Mouse (Mus musculus): ENCODE measurements around the gene Tnfaip2. TPM values are rescaled to one million over a fixed set of nuclear protein-coding genes. Genes with fewer than 3 reads are reported as not detected.

The Tnfaip2 gene
- total RNA-seq, 4 experiments from 2014 or later = 14.3 to 28.0 (median 17.7) TPM

DNA sequence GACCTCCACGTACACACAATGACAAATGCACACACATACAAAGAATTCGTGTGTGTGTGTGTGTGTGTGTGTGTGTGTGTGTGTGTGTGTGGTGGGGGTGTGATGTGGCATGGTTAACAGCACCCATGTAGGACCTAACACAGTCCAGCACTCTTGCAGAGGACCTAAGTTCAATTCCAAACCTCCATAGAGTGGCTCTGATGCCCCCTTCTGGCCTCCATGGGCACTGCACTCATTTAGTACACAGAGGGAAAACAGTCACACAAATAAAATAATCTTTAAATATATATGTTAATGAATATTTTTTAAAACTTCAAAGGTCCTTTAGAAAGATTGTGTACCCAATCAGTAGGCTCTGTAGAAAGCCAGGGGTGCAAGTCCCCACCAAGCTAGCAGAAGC is 37.6 kb downstream of the Tnfaip2 start:
- no peak for DNase-seq

DNA sequence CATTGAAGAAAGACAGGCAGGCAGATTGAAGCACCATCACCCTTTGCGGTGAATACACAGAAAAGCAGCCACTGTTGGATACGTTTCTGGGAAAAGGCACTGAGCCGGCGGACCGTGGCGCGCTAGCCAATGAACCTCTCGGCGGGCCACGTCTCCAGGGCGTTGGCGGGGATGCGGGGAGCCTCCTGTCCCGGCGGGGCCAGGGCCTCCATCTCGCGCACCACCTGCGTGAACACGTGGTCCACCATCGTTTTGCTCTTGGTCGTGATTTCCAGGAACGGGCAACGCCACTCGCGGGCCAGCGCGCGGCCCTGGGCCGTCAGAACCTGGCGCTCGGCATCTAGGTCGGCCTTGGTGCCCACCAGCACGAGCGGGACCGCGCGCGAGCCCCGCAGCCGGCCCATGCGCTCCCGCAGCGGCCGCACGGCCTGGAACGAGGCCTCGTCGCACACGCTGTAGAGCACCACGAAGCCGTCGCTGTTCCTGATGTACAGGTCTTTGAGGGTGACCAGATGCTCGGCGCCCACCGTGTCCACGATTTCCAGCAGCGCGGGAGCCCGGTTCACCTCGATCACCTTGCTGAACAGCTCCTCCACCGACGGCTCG is 42.9 kb downstream of the Tnfaip2 start:
- no peak for DNase-seq

DNA sequence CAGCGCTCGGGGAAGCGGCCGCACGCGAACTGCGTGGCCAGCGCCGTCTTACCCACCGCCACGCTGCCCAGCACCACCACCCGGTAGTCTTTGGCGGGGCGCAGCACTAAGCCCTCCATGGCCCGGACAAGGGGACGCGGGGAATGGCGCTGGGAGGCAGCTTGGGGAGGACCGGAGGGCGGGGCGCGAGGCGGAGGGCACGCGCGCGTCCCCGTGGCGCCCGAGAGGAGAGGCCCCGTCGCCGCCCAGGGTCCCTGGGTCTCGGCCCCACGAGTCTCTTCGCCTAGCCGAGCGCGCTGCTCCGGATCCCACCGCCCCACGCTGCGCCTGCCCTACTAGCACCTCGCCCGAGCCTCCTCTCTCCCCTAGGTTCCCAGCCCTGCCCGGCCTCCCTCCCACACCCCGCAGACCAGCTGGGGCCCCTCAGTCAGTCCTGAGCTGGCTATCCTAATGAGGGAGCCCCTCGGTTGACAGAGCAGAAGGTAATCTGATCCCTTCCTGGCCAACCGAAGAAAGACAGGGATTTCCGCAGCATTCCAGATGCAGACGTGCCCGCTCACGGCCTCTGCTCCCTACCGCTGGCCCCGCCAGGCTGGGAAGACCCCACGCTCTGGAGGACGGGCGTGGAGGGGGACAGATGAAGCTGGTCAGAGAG is 43.5 kb downstream of the Tnfaip2 start, which contains the start of gene Gm266:
Gm266 (minus strand) TSS at position 172 of the 655 bp plus-strand sequence.
- no peak for DNase-seq

DNA sequence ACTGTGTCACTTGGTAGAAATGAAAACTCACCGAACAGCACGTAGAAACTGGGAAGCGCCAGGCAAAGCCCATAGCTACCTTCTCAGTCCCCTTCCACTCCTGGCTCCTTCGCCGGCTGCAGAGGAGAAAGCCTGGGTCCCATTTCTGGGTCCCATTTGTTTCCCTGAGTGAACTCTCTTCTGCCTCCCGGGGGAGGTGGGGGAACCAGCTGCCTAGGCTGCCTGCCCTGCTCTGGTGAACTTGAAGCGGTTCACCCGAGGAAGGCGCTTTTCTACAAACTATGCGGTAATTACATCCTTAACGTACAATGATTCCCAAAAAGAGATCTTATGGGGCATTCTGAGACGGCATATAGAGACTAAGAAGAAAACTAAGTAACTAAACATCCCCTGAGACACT is 44.2 kb downstream of the Tnfaip2 start:
- no peak for DNase-seq

DNA sequence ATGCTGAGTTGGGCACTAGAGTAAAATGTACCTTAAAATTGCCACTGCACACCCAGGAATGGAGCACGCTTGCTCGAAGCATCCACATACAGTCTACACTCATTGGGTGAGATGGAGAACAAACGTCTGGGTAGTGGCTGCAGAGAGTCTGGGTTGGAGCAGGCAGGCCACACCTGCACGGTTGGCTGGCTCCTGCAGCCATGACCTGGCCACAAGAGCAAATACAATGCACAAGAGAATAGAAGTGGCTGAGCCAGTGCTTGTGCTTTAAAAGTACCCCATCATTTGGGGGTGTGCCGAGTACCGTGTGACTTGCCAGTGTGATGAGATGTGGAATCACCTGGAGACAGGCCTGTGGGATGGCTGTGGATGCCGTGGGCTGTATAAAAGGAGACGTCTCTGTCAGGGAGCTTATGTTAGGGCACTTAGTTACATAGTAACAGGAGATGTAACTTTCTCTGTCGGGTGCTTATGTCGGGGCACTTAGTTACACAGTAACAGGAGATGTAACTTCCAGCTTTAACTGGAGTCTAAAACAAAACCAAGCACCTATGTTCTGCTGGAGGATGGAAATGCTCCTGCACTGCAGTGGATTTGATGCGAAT is 47.1 kb downstream of the Tnfaip2 start:
- no peak for DNase-seq

DNA sequence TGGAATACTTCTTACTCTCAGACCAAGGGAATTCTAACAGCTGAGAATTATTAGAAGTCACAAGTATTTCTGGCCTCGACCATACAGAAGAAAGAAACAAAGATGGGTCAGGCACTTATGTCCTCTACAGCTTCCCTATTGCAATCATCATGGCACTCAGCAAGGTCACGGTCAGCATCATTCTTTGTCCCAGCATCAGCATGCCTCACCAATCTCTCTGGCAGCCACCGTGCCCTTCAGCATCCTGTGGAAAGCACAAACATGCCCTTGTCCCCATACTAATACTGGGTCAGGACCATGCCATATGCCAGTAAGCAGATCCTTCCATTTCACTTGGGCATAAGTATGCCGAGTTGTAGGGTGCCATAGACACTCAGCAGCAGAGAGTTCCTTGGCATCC is 52.7 kb downstream of the Tnfaip2 start:
- DNase-seq = no peak

DNA sequence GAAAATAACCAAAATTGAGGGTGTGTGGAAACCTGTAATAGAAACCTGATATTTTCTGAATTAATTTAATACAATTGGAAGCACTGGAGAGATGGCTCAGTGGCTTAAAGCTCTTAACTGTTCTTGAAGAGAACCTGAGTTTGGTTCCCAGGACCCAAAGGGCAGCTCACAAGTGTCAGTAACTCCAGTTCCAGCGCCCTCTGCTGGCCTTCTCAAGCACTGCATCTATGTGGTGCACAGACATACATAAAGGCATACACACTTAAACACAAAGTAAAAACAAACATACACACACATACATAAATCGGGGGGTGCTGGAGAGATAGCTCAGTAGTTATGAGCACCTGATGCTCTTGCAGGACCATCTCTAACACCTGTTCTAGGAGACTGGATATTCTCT is 54.8 kb downstream of the Tnfaip2 start:
- no peak for DNase-seq

DNA sequence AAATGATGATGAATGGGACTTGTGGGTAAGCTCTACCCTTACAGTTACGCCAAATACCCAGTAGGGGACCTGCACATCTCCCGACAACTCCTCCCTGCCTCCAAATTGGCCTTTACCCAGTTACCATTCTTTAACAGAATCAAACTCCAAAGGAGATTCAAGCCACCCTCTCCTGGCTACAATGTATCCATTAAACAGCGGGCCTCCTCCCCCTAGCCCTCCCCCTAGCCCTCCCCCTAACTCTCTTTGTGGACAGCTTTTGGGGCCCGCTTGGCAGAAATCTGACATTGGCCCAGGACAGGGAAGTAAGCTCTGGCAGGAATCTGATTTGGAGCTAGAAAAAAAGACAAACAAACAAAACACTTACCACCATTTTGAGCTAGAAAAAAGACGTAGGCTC is 57.3 kb downstream of the Tnfaip2 start:
- no peak for DNase-seq

DNA sequence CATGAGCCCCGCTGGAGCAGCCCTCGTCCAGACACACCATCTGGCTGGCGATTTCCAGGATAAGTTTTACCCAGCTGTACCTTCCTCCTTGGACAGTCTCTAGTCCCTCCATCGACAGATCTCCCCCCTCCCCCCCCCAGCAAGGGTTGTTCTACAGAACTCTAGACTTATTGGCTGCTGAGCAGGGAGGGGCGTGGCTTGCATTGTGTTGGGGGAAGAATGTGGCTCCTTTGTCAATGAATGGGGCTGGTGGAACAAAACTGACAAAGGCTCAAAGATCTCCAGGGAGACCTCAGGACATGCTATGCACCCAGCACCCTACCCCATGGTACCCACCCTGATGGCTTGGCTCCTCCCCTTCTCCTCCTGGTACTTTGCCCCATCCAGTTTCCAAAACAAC is 58.5 kb downstream of the Tnfaip2 start:
- DNase-seq = no peak

DNA sequence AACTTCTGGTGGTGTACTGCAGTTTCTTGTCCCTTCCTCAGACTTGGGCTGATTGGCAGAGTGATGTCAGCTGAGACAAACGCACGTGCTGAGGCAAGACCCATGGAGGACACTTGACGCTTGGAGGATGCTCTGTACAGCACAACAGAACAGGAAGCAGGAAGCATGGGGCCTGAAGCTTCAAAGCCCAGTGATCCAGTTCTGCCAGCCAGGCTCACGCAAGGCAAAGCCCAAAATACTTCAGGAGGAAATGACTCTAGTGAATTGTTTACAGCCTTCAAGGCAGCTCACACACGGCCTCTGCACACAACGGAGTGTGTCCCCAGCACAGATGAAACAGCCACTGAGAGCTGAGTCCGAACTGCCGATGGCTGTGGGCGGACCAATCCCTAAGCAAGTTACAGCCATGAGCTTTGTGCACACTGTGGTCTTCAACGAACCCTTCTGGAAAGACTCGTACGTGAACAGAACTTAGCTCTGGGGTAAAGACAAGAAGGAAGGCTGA is 60.8 kb downstream of the Tnfaip2 start:
- no peak for DNase-seq

DNA sequence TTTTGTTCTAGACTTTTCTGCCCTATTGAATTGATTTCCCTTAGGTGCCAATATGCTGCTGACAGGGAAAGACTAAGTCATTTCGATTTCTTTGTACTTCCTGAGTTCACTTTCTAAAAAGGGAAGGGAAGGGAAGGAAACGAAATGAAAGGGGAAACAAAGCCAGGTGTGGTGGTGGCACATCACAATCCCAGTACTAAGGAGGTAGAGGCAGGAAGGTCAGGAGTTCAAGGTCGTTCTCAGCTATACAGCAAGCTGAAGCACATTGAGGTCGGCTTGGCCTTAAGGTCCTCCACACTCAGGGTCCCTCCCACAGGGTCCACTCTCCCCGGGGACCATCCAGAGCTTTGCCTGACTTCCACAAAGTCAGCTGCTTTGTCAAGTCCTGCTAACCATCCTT is 61.3 kb downstream of the Tnfaip2 start:
- no peak for DNase-seq

Other genes starting within 250 kb of the Tnfaip2 start
- under 1 TPM in 1 of 4 experiments, not detected in 3; 0.32 TPM for gene Amn, start 171.4 kb upstream of the Tnfaip2 start, total RNA-seq (2022)
- gene Cdc42bpb, start 64.8 kb upstream of the Tnfaip2 start, total RNA-seq (2022) = 100 to 1,000 TPM; 112 to 162 (median 141) TPM
- gene Lbhd2, start 35.7 kb upstream of the Tnfaip2 start, total RNA-seq (2022) = 1 to 10 TPM in 1 of 4 experiments, under 1 TPM in 3; 0.67 to 1.0 (median 0.78) TPM
- gene Exoc3l4, start 25.5 kb upstream of the Tnfaip2 start, total RNA-seq (2022) = 10 to 100 TPM in 1 of 4 experiments, 1 to 10 TPM in 3; 3.2 to 10.0 (median 7.8) TPM
- not detected for gene Gm266, start 43.4 kb downstream of the Tnfaip2 start, total RNA-seq (2022)
- 100 to 1,000 TPM; 301 to 395 (median 347) TPM for gene Eif5, start 95.5 kb downstream of the Tnfaip2 start, total RNA-seq (2022)
- gene Mark3, start 132.1 kb downstream of the Tnfaip2 start, total RNA-seq (2022) = 100 to 1,000 TPM in 1 of 4 experiments, 10 to 100 TPM in 3; 78.4 to 115 (median 93.2) TPM
- gene Ckb, start 229.9 kb downstream of the Tnfaip2 start, total RNA-seq (2022) = 100 to 1,000 TPM in 1 of 4 experiments, 10 to 100 TPM in 3; 50.3 to 118 (median 79.5) TPM
- gene Trmt61a, start 235.6 kb downstream of the Tnfaip2 start, total RNA-seq (2022) = 10 to 100 TPM; 12.8 to 16.6 (median 16.0) TPM